Mouse (Mus musculus) intestine, embryonic 14.5 days (tissue): ENCODE measurements around the gene Gucy2c. TPM values are rescaled to one million over a fixed set of nuclear protein-coding genes. Genes with fewer than 3 reads are reported as not detected.

ENCODE experiments used
- ATAC-seq: fragments of 200-750 bp; cut with Nextera tagmentation; replicated peaks from 2 replicates; pipeline ENCODE4 v1.8.0; 2017; ENCODE audit warnings: low read depth, moderate number of reproducible peaks, moderate TSS enrichment, moderate library complexity; ENCODE audit not compliant: low FRiP score, low TSS enrichment
- DNase-seq: peaks from one replicate; pipeline ENCODE4 v3.0.0-alpha.2; 2018; ENCODE audit warnings: low spot score
- H3K27ac ChIP-seq: fragments of 300-500 bp; sonication (generic); 2 replicates; pipeline ENCODE4 v1.5.1; 2014; ENCODE audit warnings: low read depth, mild to moderate bottlenecking, control low read depth
- H3K27me3 ChIP-seq: fragments of 300-500 bp; sonication (generic); replicated peaks from 2 replicates; pipeline ENCODE4 v1.6.1; 2014; ENCODE audit warnings: low read length, control low read depth; ENCODE audit not compliant: control insufficient read depth, insufficient read depth
- H3K36me3 ChIP-seq: fragments of 300-500 bp; sonication (generic); 2 replicates; pipeline ENCODE4 v1.6.1; 2014; ENCODE audit warnings: low read length, control low read depth; ENCODE audit not compliant: control insufficient read depth, insufficient read depth
- H3K4me1 ChIP-seq: fragments of 300-500 bp; sonication (generic); replicated peaks from 2 replicates; pipeline ENCODE4 v1.6.1; 2014; ENCODE audit warnings: low read length, control low read depth, mixed read lengths; ENCODE audit not compliant: control insufficient read depth, insufficient read depth
- H3K4me2 ChIP-seq: fragments of 300-500 bp; sonication (generic); 2 replicates; pipeline ENCODE4 v1.6.1; 2014; ENCODE audit warnings: low read length
- H3K4me3 ChIP-seq: fragments of 300-500 bp; sonication (generic); 2 replicates; pipeline ENCODE4 v1.5.1; 2014; ENCODE audit warnings: low read depth, low read length, control low read depth, mixed read lengths
- H3K9ac ChIP-seq: fragments of 300-500 bp; sonication (generic); 2 replicates; pipeline ENCODE4 v1.6.1; 2014; ENCODE audit warnings: mild to moderate bottlenecking, low read length
- H3K9me3 ChIP-seq: fragments of 300-500 bp; sonication (generic); 2 replicates; pipeline ENCODE4 v1.6.1; 2016; ENCODE audit warnings: low read length, control low read depth; ENCODE audit not compliant: control insufficient read depth
- WGBS: fragments of 180-500 bp; shearing (Covaris S2); extraction: QIAGEN DNeasy Blood & Tissue Kit; methylation state at CpG from one replicate; pipeline ENCODE4 v1.1.7; 2014; 5-methylcytosine and 5-hydroxymethylcytosine counted together
- polyA plus RNA-seq: library from polyadenylated mRNA; unstranded; fragments of >200 nt; fragmentation: Nextera tagmentation; extraction: Ambion mirVana; gene quantifications from 2 replicates; pipeline ENCODE4 v1.2.1, GENCODE M21; 2014

The Gucy2c gene
- polyA plus RNA-seq, 1 experiment from 2014 or later = 62.1 TPM

GRCm38 (mm10) chr6:136679381-136679780, 102.2 kb downstream of the Gucy2c start:
- no peaks in the 10 kb centered on the region for H3K36me3 ChIP-seq
- no peak overlapping the region for H3K27ac ChIP-seq
- WGBS = 22% methylated on average over 2 of the region's 2 CpGs
- H3K4me3 ChIP-seq = no peak overlapping the region
- H3K4me1 ChIP-seq = no peaks in the 10 kb centered on the region
- no peak overlapping the region for H3K4me2 ChIP-seq
- ATAC-seq = 0 out of 2 replicates have a peak, but pooled peaks have one; percentile 27
- no peak overlapping the region for H3K9ac ChIP-seq
- H3K9me3 ChIP-seq = no peaks in the 10 kb centered on the region
- H3K27me3 ChIP-seq = no peaks in the 10 kb centered on the region
- DNase-seq = no peak

DNA sequence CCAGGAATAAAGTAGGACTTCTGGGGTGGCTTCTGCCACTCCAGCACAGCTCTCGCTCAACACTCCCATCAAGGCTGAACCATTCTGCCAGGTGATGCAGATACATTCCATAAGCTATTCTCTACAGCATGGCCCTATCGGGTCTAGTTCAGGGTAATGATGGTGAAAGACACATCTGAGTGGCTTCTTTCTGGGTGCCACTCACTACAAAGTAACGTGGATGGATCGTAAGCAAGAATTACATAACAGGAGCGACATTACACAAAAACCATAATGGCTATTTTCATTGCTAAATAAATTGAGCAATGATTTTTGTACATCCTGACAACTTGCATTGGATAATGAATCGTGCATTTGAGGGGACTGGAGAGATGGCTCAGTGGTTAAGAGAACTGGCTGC, 106.6 kb downstream of the Gucy2c start:
- ATAC-seq (no peak), DNase-seq (no peak)
- Histone ChIP-seq H3K9ac (no peak overlapping the region), H3K36me3 (no peaks in the 10 kb centered on the region), H3K4me1 (no peaks in the 10 kb centered on the region), H3K27ac (no peak overlapping the region), H3K9me3 (peaks cover 6% of the 10 kb centered on the region), H3K4me2 (no peak overlapping the region), H3K4me3 (no peak overlapping the region), H3K27me3 (no peaks in the 10 kb centered on the region)
- 94% methylated on average over 6 of the region's 6 CpGs for WGBS

- H3K27ac ChIP-seq = no peak overlapping the region
- H3K4me3 ChIP-seq = no peak overlapping the region
- H3K36me3 ChIP-seq = no peaks in the 10 kb centered on the region
- ATAC-seq = no peak
- H3K4me1 ChIP-seq = no peaks in the 10 kb centered on the region
- WGBS = 39% methylated on average over 7 of the region's 7 CpGs
- no peaks in the 10 kb centered on the region for H3K27me3 ChIP-seq
- no peak overlapping the region for H3K4me2 ChIP-seq
- H3K9me3 ChIP-seq = peaks cover 6% of the 10 kb centered on the region
- DNase-seq = no peak
- H3K9ac ChIP-seq = no peak overlapping the region
These were observed 109.1 kb downstream of the Gucy2c start for GRCm38 (mm10) chr6:136672467-136672866.

GRCm38 (mm10) chr6:136669274-136669673, 112.3 kb downstream of the Gucy2c start:
- Histone ChIP-seq H3K9ac (no peak overlapping the region), H3K4me3 (no peak overlapping the region), H3K9me3 (peaks cover 6% of the 10 kb centered on the region), H3K36me3 (no peaks in the 10 kb centered on the region), H3K4me1 (no peaks in the 10 kb centered on the region), H3K27ac (no peak overlapping the region), H3K27me3 (no peaks in the 10 kb centered on the region), H3K4me2 (no peak overlapping the region)
- 57% methylated on average over 5 of the region's 5 CpGs for WGBS
- DNase-seq (no peak), ATAC-seq (no peak)

DNA sequence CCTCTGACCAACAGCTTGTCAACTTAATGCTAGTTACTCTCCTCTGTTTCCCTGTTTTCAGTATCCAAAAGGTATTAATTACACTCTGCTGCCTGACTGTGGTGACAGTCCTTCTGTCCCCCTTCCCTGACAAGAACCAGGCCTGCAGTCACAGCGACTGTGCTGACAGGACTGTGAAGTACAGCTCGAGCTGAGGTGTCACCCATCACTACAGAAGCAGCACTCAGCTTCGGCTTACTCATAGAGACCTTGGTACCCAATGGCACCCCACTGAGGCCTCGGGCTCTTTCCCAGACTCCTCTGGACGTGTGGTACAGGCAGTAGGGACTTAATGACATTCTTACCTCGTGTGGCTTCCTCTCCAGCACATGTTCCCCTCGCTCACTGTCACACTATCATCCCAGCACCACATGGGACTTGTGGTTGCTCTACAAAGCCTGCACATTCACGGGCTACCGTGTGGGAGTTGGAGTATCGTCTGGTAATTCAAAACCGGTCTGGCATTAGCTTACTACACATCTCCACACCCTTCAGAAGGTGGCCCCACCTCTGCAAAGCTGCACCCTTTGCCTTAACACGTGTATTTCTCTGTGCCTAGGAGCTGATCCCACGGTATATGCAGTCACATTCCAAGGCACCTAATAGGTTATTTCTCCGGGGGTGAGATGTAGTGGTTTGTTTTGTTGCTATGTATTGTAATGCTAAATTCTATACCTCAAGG, 113.1 kb downstream of the Gucy2c start:
- 50% methylated on average over 14 of the region's 14 CpGs for WGBS
- H3K36me3 ChIP-seq = no peaks in the 10 kb centered on the region
- H3K4me3 ChIP-seq = no peak overlapping the region
- no peaks in the 10 kb centered on the region for H3K4me1 ChIP-seq
- no peak for DNase-seq
- peaks cover 1% of the 10 kb centered on the region; the same call in 1 of the 2 replicates for H3K9me3 ChIP-seq
- ATAC-seq = no peak
- no peaks in the 10 kb centered on the region for H3K27me3 ChIP-seq
- H3K4me2 ChIP-seq = no peak overlapping the region
- no peak overlapping the region for H3K9ac ChIP-seq
- H3K27ac ChIP-seq = no peak overlapping the region

DNA sequence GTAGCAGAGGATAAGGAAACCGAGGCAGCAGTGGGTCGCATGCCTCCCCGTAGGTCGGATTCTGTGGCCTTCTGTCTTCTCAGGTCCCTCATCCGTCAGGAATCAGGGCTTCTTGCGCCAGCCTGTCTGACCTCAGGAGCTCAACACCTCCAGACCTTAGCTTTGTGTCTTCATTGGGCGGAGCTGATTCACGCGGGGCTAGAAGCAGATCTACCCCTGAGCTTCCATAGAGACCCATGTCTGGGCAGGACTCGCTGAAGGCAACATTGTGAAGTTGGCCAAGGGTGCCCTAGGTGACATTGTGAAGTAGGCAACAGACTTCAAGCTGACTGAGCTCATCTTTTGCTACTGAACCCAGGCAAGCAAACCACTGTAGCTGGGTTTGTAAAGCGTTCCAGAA, 119.5 kb downstream of the Gucy2c start:
- Histone ChIP-seq H3K9ac (no peak overlapping the region), H3K4me1 (peaks cover 6% of the 10 kb centered on the region; the same call in 1 of the 2 replicates), H3K27me3 (peaks cover 28% of the 10 kb centered on the region), H3K36me3 (no peaks in the 10 kb centered on the region), H3K9me3 (no peaks in the 10 kb centered on the region), H3K4me2 (no peak overlapping the region; the same call in 1 of the 2 replicates), H3K4me3 (peak overlapping the region; percentile 26; the same call in 1 of the 2 replicates), H3K27ac (no peak overlapping the region)
- DNase-seq (no peak), ATAC-seq (0 out of 2 replicates have a peak, but pooled peaks have one; percentile 20)
- 28% methylated on average over 11 of the region's 11 CpGs for WGBS

- ATAC-seq (peak; percentile 54; the same call in 1 of the 2 replicates), DNase-seq (peak; percentile 67)
- Histone ChIP-seq H3K4me1 (peaks cover 6% of the 10 kb centered on the region; the same call in 1 of the 2 replicates), H3K9me3 (no peaks in the 10 kb centered on the region), H3K9ac (peak within 1 kb of the TSS; percentile 14; the same call in 1 of the 2 replicates), H3K27ac (no peak within 1 kb of the TSS), H3K4me3 (peak within 1 kb of the TSS; percentile 26), H3K27me3 (peaks cover 28% of the 10 kb centered on the region), H3K4me2 (peak within 1 kb of the TSS; percentile 56), H3K36me3 (no peaks in the 10 kb centered on the region)
- WGBS = 3% methylated on average over 19 of the region's 19 CpGs
These were observed 119.9 kb downstream of the Gucy2c start, which contains the start of gene Plbd1 for GRCm38 (mm10) chr6:136661706-136662016. Gene Plbd1 (minus strand): TSS chr6:136661928.

DNA sequence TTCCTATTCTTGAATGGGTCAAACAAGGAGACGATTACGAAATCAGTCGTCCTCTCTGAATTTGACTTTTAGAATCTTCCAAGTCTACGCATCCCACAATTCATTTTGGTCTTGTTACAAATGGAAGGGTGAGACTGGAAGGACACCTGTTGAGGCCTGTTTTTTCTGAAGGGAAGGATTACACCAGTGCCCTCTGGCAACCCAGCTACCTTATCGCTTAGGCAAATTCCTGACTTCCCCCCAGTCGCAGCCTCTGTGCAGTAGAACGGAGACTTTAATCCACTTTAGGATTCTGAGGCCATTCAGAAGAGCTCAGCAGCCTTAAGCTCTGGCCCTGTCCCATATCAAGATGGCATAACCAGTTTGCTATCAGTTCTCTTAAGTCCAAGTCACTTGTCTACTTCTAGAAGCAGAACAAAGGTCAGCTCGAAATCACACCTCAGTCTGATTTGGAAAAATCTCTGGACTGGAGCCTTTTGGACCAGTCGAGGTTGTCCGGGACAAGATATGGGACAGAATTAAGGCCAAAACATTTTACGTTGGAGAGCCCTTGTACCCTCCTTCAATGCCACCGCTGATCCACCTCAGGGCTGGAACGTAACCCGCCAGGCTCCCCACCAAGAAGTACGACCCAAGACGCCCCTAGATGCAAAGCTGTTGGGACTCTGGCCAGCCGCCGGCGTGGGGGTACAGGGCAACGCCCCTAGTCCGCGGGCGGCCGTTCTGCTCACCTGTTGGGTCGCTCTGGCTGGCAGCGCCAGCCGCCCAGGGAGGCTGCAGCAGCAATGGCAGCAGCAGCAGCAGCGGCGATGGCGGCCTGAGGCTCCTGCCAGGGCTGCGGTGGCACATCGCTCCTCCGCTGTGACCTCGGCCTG, 120.5 kb downstream of the Gucy2c start:
- Histone ChIP-seq H3K9ac (peak overlapping the region; percentile 14; the same call in 1 of the 2 replicates), H3K4me3 (peak overlapping the region; percentile 26), H3K27me3 (peaks cover 28% of the 10 kb centered on the region), H3K4me1 (peaks cover 6% of the 10 kb centered on the region; the same call in 1 of the 2 replicates), H3K9me3 (no peaks in the 10 kb centered on the region), H3K4me2 (peak overlapping the region; percentile 56), H3K27ac (no peak overlapping the region), H3K36me3 (no peaks in the 10 kb centered on the region)
- ATAC-seq (0 out of 2 replicates have a peak, but pooled peaks have one; percentile 30), DNase-seq (no peak)
- WGBS = 18% methylated on average over 34 of the region's 34 CpGs
